Mouse (Mus musculus) granulocyte monocyte progenitor cell, adult 5-6 weeks (primary cell): ENCODE measurements around the gene Mafg. TPM values are rescaled to one million over a fixed set of nuclear protein-coding genes. Genes with fewer than 3 reads are reported as not detected.
"Not testable (repeated sequence)": the region's sequence is repeated elsewhere in the genome, so short reads cannot be mapped to it uniquely, and the experiment has no call there.

ENCODE experiments used
- ATAC-seq: replicated peaks from 2 replicates; pipeline ENCODE4 v1.8.0; 2016; ENCODE audit warnings: mild to moderate bottlenecking, moderate TSS enrichment, inconsistent platforms; ENCODE audit not compliant: poor library complexity, severe bottlenecking
- total RNA-seq, 2 experiments: library from RNA; stranded (forward) in 1 of 2; stranded (reverse) in 1 of 2; fragments of 200-712, 200-1000 nt in 1 of 2; fragments of >200 nt in 1 of 2; fragmentation: Nextera tagmentation in 1 of 2; gene quantifications; 2 replicates each; pipeline ENCODE4 v1.2.3; 2014 to 2017

The Mafg gene
- total RNA-seq, 2 experiments from 2014 or later = 28.7 to 36.6 TPM

- ATAC-seq = no peak
These were observed 34.3 kb downstream of the Mafg start for GRCm38 (mm10) chr11:120598990-120599549.

- peak; percentile 91 for ATAC-seq
These were observed 35.0 kb downstream of the Mafg start, which contains the start of the genes Alyref and Anapc11 for GRCm38 (mm10) chr11:120598283-120598989. Gene Alyref, minus strand, starts transcription at chr11:120598365. Gene Anapc11, plus strand, starts transcription at chr11:120598421.

- ATAC-seq = 0 out of 2 replicates have a peak, but pooled peaks have one; percentile 4
These were observed 35.9 kb downstream of the Mafg start for GRCm38 (mm10) chr11:120597240-120598235.

- no peak for ATAC-seq
These were observed 44.9 kb downstream of the Mafg start for GRCm38 (mm10) chr11:120588531-120588930.

- ATAC-seq = no peak
These were observed 49.5 kb downstream of the Mafg start for GRCm38 (mm10) chr11:120583937-120584336.

- ATAC-seq = not testable (repeated sequence)
These were observed 50.5 kb downstream of the Mafg start for GRCm38 (mm10) chr11:120582982-120583293.

GRCm38 (mm10) chr11:120582268-120582981 is 51.0 kb downstream of the Mafg start:
- no peak for ATAC-seq

GRCm38 (mm10) chr11:120581490-120582267 is 51.7 kb downstream of the Mafg start, which contains the start of gene Arhgdia:
Gene Arhgdia, minus strand, starts transcription at chr11:120581624.
- ATAC-seq = peak; percentile 73

GRCm38 (mm10) chr11:120580871-120581331 is 52.5 kb downstream of the Mafg start:
- peak; percentile 6; the same call in 1 of the 2 replicates for ATAC-seq

GRCm38 (mm10) chr11:120580190-120580589 is 53.2 kb downstream of the Mafg start:
- ATAC-seq = peak; percentile 21

GRCm38 (mm10) chr11:120579316-120580107 is 53.9 kb downstream of the Mafg start:
- 0 out of 2 replicates have a peak, but pooled peaks have one; percentile 20 for ATAC-seq

GRCm38 (mm10) chr11:120578694-120579243 is 54.6 kb downstream of the Mafg start:
- ATAC-seq = no peak

- no peak for ATAC-seq
These were observed 55.2 kb downstream of the Mafg start for GRCm38 (mm10) chr11:120578024-120578693.

GRCm38 (mm10) chr11:120577211-120578023 is 56.0 kb downstream of the Mafg start:
- no peak for ATAC-seq

- no peak for ATAC-seq
These were observed 56.9 kb downstream of the Mafg start for GRCm38 (mm10) chr11:120576365-120576981.

GRCm38 (mm10) chr11:120575940-120576339 is 57.5 kb downstream of the Mafg start:
- ATAC-seq = no peak
